Mouse (Mus musculus) ES-E14 (cell line): ENCODE data around the gene LTO1.

Experiments used
- CHD2 ChIP-seq: IDR thresholded peaks from 2 replicates; pipeline ENCODE4 v1.6.1; 2014; ENCODE audit warnings: mild to moderate bottlenecking, low read depth, low read length, inconsistent platforms
- HCFC1 ChIP-seq: IDR thresholded peaks from 2 replicates; pipeline ENCODE4 v1.6.1; 2012; ENCODE audit warnings: low read length, inconsistent platforms, borderline replicate concordance; ENCODE audit not compliant: insufficient read depth
- MAFK ChIP-seq: IDR thresholded peaks from 2 replicates; pipeline ENCODE4 v1.6.1; 2014; ENCODE audit warnings: mild to moderate bottlenecking, low read depth, low read length, inconsistent platforms; ENCODE audit not compliant: insufficient read depth
- ZC3H11A ChIP-seq: IDR thresholded peaks from 2 replicates; pipeline ENCODE4 v1.6.1; 2012; ENCODE audit warnings: low read depth, mild to moderate bottlenecking, inconsistent platforms, low read length, borderline replicate concordance
- ZNF384 ChIP-seq: IDR thresholded peaks from 2 replicates; pipeline ENCODE4 v1.6.1; 2012; ENCODE audit warnings: low read depth, low read length, inconsistent platforms

GRCm38 (mm10) chr7:144933336-144933735 is 18.4 kb downstream of the LTO1 start:
- no peak for TF ChIP-seq ZNF384
- no peak for TF ChIP-seq MAFK
- no peak for TF ChIP-seq CHD2
- no peak for TF ChIP-seq ZC3H11A
- no peak for TF ChIP-seq HCFC1
